Mouse (Mus musculus) liver, postnatal 0 days (tissue): ENCODE measurements at regions not wholly inside any gene's neighbourhood (a gene's known extent, or its start where the extent isn't known, plus 50 kb on each side); places are given as distances from the start of the nearest gene placed in this dataset.

ENCODE experiments used
- CTCF ChIP-seq: sonication (generic); IDR thresholded peaks from 2 replicates; pipeline ENCODE4 v1.5.1; 2016; ENCODE audit warnings: antibody characterized with exemption, low read depth
- EP300 ChIP-seq: IDR thresholded peaks from 2 replicates; pipeline ENCODE4 v1.6.1; 2016; ENCODE audit warnings: antibody characterized with exemption, low read depth, mild to moderate bottlenecking

- TF ChIP-seq CTCF (no peak), EP300 (no peak)
These were observed 159.6 kb upstream of the Klf3 start for GRCm38 (mm10) chr5:64643584-64643983.
